ENCODE assay signal across 8 mouse cellular contexts in genomic region chr8:73342761-73343395, GRCm38 (mm10). TPM values are rescaled to one million over a fixed set of nuclear protein-coding genes. Genes with fewer than 3 reads are reported as not detected.
A peak's percentile ranks its signal among the peaks of the same experiment; 100 is the strongest.
DNase-seq lines count a peak whose midpoint lies in the region; ATAC-seq and TF ChIP-seq lines count a peak whose summit lies in the region.

No protein-coding gene starts in this region.

- TF ChIP-seq CTCF in bone marrow macrophage, adult 2 months (IDR thresholded peaks at IDR 0.05; ENCODE audit: low read depth, low read length), result no peak

- no peaks in the 10 kb centered on the region for H3K9me3 ChIP-seq in heart, embryonic 10.5 days

- H3K36me3 ChIP-seq in heart, embryonic 10.5 days, result 0 out of 2 replicates have a peak, but pooled peaks cover 3% of the 10 kb centered on the region

- intact Hi-C loops in heart, postnatal 14 days (cut with DNase I), result loop anchor here (10.0 kb wide), 1 partner anchor 68 kb away; no protein-coding TSS in a partner anchor

- peaks cover 24% of the 10 kb centered on the region for H3K4me1 ChIP-seq in heart, embryonic 10.5 days
- no peaks in the 10 kb centered on the region; the same call in 1 of the 2 replicates for H3K4me1 ChIP-seq in bone marrow macrophage, adult 2 months (ENCODE audit: control insufficient read depth, insufficient read depth, low read length)

- no peak overlapping the region for H3K4me3 ChIP-seq in heart, embryonic 10.5 days
- no peak overlapping the region for H3K4me3 ChIP-seq in bone marrow macrophage, adult 2 months (ENCODE audit: insufficient read depth, low read length)

- H3K27ac ChIP-seq in heart, embryonic 10.5 days, result no peak overlapping the region
- H3K27ac ChIP-seq in bone marrow macrophage, adult 2 months (ENCODE audit: insufficient read depth, low read depth, low read length), result peak overlapping the region; percentile 51

- WGBS in heart, embryonic 10.5 days, result 74% methylated on average over 3 of the region's 3 CpGs

- no peaks in the 10 kb centered on the region for H3K27me3 ChIP-seq in heart, embryonic 10.5 days (ENCODE audit: insufficient read depth, poor library complexity, severe bottlenecking)

- DNase-seq in heart, adult 11 months, result peak; percentile 95
- DNase-seq in heart, embryonic 10.5 days (ENCODE audit: low spot score), result no peak
- peak; percentile 46 to 62 for DNase-seq in heart, postnatal 14 days
- DNase-seq in lung, postnatal 14 days, result peak; percentile 51
- no peak for DNase-seq in retina, postnatal 1 day
- DNase-seq in frontal cortex, postnatal 14 days (ENCODE audit: low spot score in 2 of 2), result no peak

- no peak for TF ChIP-seq POLR2A in bone marrow macrophage, adult 2 months (IDR thresholded peaks at IDR 0.05; ENCODE audit: borderline replicate concordance, low read depth, low read length)

- no peak for ATAC-seq in megakaryocyte progenitor cell, adult 5-6 weeks (replicated peaks; ENCODE audit: poor library complexity)

RNA-seq across cellular contexts. Expression of gene Large1, which starts 10.5 kb away (rescaled TPM):
- 6.1 and 7.5 TPM in 2 replicates for polyA plus RNA-seq in heart, embryonic 10.5 days (2016; fragmentation: Nextera tagmentation; extraction: Ambion mirVana)
- polyA plus RNA-seq in bone marrow macrophage, adult 2 months (2012; ENCODE audit: insufficient read depth, insufficient read length, missing spikeins), result 8.0 and 8.4 TPM in 2 replicates
- total RNA-seq in heart, postnatal 14 days (2021), result 10 to 100 TPM; 28.6 to 28.7 TPM
- total RNA-seq in megakaryocyte progenitor cell, adult 5-6 weeks (2015), result 3.9 and 5.3 TPM in 2 replicates
- 1.4 and 1.9 TPM in 2 replicates for total RNA-seq in megakaryocyte progenitor cell, adult 5-6 weeks (2017)

Comparison
In these comparisons a context has a peak if more than half of its experiments do, and no peak if none do; other contexts are left out.
1. DNase-seq: peak in heart, adult 11 months (single experiment), heart, postnatal 14 days (2 of 2) and lung, postnatal 14 days (single experiment); none in heart, embryonic 10.5 days (single experiment), retina, postnatal 1 day (single experiment) and frontal cortex, postnatal 14 days (0 of 2).
2. RNA of gene Large1, which starts 10.5 kb away (total RNA-seq): 28.6 to 28.7 TPM in heart, postnatal 14 days; 1.4 to 5.3 TPM in megakaryocyte progenitor cell, adult 5-6 weeks; every median in the first group is over 4 times any median in the second.